Mouse (Mus musculus) cerebellum, adult (tissue): ENCODE measurements around the gene Gm10563.
"Not testable (repeated sequence)": the region's sequence is repeated elsewhere in the genome, so short reads cannot be mapped to it uniquely, and the experiment has no call there.

Source experiments
- ATAC-seq: cut with Nextera tagmentation; 2 replicates; pipeline ENCODE4 v1.9.2; 2017; ENCODE audit warnings: mild to moderate bottlenecking, moderate library complexity, mixed read lengths; ENCODE audit not compliant: insufficient number of reproducible peaks, low FRiP score, low TSS enrichment

Gm10563 gene

GRCm38 (mm10) chr4:155645308-155645707 lies at the start of gene Gm10563:
Gene Gm10563 (minus strand): TSS chr4:155645408.
- ATAC-seq, result not testable (repeated sequence)

GRCm38 (mm10) chr4:155694482-155695401 lies 49.5 kb upstream of the Gm10563 start:
- no peak for ATAC-seq

- peak; percentile 42; the same call in 1 of the 2 replicates for ATAC-seq
Observed at GRCm38 (mm10) chr4:155694111-155694481, 48.9 kb upstream of the Gm10563 start, which contains the start of gene Fndc10. Gene Fndc10 (plus strand): TSS chr4:155694342.

GRCm38 (mm10) chr4:155692421-155692820 lies 47.2 kb upstream of the Gm10563 start:
- ATAC-seq, result no peak

- peak; percentile 79 for ATAC-seq
Observed at GRCm38 (mm10) chr4:155690571-155691375, 45.6 kb upstream of the Gm10563 start.

- not testable (repeated sequence) for ATAC-seq
Observed at GRCm38 (mm10) chr4:155687764-155688163, 42.6 kb upstream of the Gm10563 start.

GRCm38 (mm10) chr4:155683670-155684277 lies 38.6 kb upstream of the Gm10563 start:
- ATAC-seq, result not testable (repeated sequence)

GRCm38 (mm10) chr4:155675991-155676390 lies 30.8 kb upstream of the Gm10563 start:
- peak; percentile 68; the same call in 1 of the 2 replicates for ATAC-seq

GRCm38 (mm10) chr4:155672082-155672481 lies 26.9 kb upstream of the Gm10563 start:
- no peak for ATAC-seq

- not testable (repeated sequence) for ATAC-seq
Observed at GRCm38 (mm10) chr4:155670236-155670635, 25.0 kb upstream of the Gm10563 start.

GRCm38 (mm10) chr4:155669598-155670075 lies 24.4 kb upstream of the Gm10563 start:
- no peak for ATAC-seq

- peak; percentile 95 for ATAC-seq
Observed at GRCm38 (mm10) chr4:155668689-155669597, 23.7 kb upstream of the Gm10563 start, which contains the start of gene Mib2. Gene Mib2 (minus strand): TSS chr4:155669198.

GRCm38 (mm10) chr4:155666903-155667302 lies 21.7 kb upstream of the Gm10563 start:
- ATAC-seq, result no peak

GRCm38 (mm10) chr4:155660641-155661040 lies 15.4 kb upstream of the Gm10563 start:
- ATAC-seq, result no peak

- ATAC-seq, result no peak
Observed at GRCm38 (mm10) chr4:155658961-155659360, 13.8 kb upstream of the Gm10563 start.

- no peak for ATAC-seq
Observed at GRCm38 (mm10) chr4:155656214-155656751, 11.1 kb upstream of the Gm10563 start.

- peak; percentile 41; the same call in 1 of the 2 replicates for ATAC-seq
Observed at GRCm38 (mm10) chr4:155654456-155655298, 9.5 kb upstream of the Gm10563 start.

- no peak for ATAC-seq
Observed at GRCm38 (mm10) chr4:155654183-155654455, 8.9 kb upstream of the Gm10563 start.
